Mouse (Mus musculus) embryo, embryonic 11 days (tissue): ENCODE data around the gene Cyp26a1.
A peak's percentile ranks its signal among the peaks of the same experiment; 100 is the strongest.

Source experiments
- DNase-seq: peaks from one replicate; pipeline ENCODE4 v3.0.0-alpha.2; 2015

The Cyp26a1 gene

DNA sequence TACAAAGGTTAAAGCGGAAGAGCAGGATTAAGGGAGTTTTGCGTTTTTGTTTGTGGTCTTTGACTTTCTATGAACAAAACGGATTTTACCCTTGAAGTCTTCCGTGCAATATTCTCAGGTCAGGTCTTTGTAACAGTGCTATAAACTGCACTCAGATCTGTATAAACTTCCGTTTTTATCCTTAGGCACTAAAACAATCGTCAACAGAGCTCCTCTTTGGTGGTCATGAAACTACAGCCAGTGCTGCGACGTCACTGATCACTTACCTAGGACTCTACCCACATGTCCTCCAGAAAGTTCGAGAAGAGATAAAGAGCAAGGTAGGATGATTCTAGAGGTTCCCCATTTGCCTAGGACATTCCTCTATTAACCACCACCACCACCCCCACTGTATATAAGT, 2.1 kb downstream of the Cyp26a1 start:
- no peak for DNase-seq

DNA sequence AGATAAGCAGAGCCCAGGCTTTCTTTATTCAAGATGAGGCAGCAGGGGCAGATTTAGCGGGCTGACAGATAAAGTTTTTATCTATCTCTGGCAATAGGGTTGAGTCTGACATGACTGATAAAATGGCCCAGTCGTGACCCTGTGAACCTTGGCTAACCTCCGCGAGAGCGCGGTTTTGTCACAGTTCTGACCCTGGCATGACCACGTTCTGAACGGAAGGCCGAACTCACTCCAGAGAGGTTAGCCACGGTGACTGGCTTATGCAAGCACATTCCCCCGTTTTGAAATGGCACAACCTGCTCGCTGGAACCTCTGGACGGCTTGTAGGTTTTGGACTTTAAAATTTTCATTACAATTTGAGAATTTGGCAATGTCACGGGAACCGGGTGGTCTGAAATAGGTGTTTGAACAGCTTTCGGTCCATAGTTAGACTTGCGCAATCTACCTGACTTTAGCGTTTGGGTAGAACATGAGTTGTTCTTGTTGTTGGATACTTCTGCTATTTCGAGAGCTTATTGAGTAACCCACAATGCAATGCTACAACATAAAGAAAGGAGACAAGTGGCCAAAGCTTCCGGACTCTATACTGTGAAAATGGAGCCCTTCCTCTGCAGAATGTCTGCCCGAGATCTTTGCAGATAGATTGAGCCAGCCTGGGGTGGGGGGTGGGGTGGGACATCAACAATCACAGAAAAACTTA, 4.9 kb downstream of the Cyp26a1 start:
- no peak for DNase-seq

DNA sequence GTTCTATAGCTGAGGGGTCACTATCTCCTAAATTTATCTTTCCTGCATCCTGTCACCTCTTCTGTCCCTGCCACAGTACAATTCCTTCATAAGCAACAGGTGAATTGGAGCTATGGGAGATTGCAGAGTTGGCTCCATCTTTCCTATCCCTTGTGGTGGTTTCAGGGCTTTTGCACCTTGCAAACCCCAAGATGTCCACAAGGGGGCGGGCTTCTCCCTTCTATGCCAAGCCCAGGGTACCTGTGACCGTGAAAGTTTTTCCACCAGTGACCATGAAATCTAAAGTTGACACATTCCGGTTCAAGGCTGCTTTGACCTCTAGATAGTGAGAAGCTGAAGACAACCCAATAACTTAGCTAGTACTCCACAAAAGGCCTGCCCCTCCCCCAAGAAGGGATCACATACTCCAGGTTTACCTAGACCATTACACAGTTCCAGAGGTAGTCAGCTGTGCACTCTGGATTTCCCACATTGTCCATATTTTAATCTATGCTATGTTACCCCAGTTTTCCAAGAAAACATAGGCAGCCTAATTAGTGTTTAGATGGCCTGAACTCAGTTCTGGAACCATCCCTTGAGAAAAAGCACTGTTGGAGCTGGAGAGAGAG, 6.4 kb downstream of the Cyp26a1 start:
- peak; percentile 71 for DNase-seq

DNA sequence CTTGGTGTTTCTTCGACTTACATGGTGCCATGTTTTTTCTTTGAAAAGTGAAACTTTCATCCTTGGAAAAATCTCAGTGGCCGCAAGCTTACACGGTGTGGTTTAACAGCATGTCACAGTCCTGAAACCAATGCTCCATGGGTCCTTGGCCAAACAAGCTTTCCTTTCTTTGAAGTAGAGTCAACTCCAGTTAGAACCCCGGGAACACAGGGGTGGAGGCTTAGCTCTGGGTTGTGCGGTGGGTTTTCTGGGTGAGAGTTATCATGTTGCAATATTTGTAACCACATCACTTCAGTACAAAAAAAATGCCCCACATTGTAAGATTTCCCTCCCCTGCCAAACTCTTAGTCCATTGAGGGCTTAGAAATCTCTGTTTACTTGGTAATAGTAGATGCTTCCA, 8.1 kb downstream of the Cyp26a1 start:
- no peak for DNase-seq

DNA sequence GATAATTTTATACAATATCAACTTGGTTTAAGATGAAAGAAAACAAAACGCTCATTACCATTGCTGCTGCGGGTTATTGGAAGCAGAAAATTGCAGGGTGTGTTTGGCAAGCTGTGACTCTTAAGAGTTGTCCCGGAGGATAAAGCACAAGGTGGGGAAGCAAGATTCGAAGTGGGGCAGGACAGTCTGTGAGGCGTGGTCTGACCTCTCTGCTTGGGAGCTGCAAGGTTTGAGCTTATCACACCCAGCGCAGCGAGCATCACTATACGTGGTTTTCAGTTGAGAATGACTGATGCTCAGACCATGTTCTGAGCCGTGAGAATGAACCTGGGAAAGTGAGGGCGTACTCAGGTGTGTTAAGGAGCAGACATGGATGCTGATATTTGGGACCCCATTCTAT, 17.1 kb downstream of the Cyp26a1 start:
- no peak for DNase-seq

DNA sequence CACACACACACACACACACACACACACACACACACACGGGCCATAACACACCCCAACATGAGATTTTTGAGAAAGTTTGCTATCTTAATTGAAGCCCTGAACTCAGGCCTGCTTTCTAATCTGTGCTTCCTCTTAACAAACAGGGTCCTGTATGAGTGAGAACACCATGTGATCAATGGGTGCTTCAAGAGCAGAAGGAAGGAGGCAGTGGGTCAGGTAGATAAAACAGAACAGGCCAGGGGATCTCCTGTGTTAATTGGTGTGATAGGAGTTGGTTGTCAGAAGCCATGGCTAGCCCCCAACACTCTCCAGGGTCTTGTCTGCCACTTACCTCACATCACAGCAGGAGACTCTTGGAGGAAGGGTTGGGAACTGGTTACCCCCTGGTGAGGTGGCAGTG, 18.4 kb downstream of the Cyp26a1 start:
- DNase-seq, result no peak

DNA sequence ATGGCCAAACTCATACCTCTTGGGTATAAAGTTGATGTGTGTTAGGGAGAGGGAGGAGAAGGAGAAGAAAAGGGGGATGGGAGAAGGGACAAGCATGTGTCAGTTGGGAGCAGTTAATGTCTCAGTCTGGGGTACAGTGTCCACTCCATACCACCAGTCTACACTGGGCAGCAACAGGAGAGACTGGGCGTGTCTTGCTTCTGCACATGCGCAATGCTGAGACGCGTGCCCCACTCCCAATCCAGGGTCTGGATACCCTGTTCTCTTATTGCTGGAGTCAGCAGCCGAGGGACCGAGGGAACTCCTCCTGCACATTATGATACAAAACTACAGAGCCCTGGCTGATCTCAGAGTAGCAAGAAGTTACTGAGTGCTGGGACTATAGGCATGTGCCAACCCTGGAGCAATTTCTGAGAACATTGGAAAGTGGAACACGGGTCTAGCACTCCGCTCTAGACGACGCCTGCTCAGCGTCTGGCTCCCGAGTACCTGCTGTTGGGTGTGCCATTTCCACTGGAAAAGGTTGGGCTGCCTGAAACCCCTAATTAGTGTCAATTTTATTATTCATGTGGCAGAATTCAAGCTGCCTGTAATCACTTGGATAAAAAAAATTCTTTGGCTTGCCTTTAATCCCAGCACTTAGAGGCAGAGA, 19.1 kb downstream of the Cyp26a1 start:
- DNase-seq, result no peak

DNA sequence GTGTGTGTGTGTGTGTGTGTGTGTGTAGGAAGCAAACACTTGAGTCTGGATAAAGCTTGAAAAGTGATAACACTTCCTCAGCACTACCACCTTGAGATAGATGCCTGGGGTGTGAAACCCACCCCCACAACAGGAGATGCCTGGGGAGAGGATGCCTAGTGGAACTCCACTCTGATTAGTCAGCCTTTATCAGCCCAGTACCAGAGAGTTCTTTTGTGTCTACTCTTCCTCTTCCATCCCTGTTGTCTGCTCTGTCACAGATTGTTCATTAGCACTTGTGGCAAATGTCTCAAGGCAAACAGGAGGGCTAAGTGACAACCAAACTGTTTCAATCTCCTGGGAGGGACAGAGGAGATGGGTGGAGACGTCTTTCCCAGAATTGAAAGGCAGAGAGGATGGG, 21.6 kb downstream of the Cyp26a1 start:
- no peak for DNase-seq

DNA sequence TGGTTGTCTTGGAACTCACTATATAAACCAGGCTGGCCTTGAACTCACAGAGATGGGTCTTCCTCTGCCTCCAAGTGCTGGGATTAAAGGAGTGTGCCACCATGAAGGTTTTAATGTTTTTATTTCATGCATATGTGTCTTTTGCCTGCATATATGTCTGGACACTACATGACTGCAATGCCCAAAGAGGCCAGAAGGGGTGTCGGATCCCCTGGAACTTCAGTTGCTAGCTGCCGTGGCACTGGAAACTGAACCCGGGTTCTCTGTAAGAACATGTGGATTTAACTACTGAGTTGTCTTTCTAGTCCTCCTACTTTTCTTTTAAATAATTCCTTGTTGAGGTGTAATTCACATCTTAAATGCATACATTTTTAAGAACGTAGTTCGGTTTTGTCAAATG, 27.0 kb downstream of the Cyp26a1 start:
- no peak for DNase-seq

DNA sequence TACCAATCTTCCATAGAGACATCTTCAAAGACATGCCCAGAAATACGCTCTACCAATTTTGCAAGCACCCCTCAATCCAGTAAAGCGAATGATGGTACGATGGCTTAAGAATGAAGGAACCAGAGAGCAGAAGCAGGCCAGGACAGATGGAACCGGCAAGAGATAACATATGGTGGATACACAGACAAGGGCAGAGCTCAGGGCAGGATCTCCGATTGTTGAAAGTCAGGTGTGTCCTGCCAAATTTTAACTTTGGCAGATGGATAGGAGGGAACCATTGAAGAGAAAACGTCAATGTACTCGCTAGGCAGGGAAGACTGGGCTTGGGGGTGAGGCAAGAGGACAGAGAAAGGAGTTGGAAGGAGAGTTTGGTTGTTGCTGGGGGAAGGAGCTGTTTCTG, 29.0 kb downstream of the Cyp26a1 start:
- no peak for DNase-seq

DNA sequence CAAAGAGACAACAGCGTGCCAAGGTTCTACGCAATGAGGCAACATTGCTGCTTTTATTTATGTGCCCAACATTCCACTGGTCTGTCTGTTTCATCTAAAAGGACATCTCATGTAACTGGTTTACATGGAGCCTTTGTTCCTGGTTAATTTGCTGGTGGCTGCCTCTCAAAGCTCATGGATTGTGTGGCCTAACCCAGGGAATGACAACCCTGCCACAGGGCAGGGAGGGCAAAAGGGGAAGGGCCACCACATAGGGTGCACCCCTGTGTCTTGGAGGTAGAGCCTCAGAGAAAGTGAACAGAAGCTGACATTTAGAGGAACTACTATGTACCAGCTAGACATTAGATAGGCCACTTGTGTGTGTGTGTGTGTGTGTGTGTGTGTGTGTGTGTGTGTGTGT, 29.8 kb downstream of the Cyp26a1 start:
- DNase-seq, result no peak

DNA sequence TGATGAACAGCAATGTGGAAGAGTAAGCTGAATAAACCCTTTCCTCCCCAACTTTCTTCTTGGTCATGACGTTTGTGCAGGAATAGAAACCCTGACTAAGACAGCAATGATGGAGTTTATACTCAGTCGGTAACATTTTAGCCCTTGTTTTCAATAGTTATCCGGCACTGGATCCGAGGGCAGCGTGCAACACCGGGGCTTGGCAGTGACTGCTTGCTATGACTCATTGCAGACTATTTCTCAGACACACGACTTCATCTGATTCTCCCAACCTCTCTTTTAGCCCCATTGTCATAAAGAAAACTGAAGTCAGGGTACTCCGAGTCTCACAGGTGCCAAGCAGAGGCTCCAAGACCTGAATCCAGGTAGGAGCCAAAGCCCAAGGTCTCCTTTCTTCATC, 37.8 kb downstream of the Cyp26a1 start:
- DNase-seq, result no peak

DNA sequence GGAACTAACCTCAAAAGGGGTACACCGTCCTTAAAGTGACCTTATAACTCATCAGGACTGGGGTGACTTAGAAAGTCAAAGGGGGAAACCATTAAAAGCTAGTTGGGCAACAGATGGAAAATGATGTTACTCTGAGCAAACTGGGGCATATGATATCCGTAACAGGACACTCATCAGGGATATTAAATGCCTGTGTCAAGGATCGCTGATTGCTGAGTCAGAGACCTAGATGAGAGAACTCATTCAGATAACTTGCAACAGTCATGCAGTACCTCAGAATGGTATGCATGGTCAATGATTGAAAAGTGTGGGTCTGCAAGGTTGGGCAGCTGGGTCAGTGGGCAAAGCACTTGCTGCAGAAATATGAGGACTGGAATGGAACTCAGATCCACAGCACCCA, 41.0 kb downstream of the Cyp26a1 start:
- no peak for DNase-seq

DNA sequence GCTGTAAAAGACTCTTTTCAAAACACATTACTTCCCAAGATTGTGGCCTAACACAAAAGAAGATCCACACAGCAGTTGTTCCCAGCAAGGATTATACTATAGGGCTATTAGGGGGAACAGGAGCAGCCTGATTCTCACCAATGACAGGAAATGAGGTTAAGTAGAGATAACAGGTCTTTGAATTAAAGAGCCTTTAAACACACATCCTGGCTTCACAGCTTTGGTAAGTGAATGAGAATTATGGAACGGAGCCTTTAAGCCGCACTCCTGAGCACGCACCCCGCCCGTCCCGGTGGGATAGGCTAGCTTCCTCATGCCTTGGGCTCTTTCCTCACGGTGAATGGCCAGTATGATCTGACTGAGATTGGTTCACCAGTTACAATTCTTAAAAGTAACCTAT, 42.4 kb downstream of the Cyp26a1 start:
- DNase-seq, result peak; percentile 8
